In the genomic region with DNA sequence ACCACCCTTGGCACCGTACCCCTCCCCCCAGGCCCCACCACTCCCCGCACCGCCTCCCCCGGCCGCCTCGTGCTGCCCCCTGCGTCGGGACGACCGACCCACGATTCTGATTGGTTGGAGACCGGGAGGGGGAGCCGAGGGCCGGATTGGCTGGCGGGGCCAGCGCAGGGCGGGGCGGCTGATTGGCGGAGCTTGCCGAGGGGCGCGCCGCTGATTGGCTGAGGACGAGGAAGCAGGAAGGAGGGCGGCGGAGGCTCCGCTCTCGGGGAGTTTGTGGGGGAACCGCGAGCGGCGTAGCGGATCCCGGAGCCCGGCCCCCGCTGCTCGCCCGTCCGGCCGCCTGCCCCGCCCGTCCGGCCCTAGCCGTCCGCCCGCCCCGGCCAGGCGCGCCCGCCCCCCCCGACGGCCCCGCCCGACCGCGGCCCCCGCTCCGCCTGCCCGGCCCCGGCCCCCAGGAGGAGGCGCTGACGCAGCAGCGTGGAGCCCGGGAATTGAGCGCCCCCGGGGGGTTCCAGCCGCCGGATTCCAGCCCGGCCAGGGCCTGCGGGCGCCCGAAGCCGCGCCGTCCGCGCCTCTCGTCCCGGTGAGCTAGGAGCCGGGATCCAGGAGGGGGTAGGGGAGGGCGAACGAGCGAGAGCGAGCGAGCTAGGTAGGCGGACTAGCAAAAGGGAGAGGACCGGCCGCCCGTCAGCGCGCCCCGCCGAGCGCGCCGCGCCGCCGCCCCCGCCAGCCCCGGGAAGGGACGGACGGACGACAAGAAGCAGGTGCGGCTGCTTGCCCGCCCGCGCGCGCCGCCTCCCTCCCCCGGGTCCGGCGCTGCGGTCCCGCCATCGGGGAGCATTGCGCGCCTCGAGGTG, we compare ENCODE assay signal across 8 mouse cellular contexts. TPM values are rescaled to one million over a fixed set of nuclear protein-coding genes. Genes with fewer than 3 reads are reported as not detected.
DNase-seq lines count a peak whose midpoint lies in the region; ATAC-seq and TF ChIP-seq lines count a peak whose summit lies in the region.

No protein-coding gene starts in this region.

- no peak overlapping the region for H3K27ac ChIP-seq in ES-E14 (ENCODE audit: insufficient read depth, low read depth, low read length, poor library complexity, severe bottlenecking)
- peak overlapping the region; percentile 87 for H3K27ac ChIP-seq in forebrain, embryonic 15.5 days (replicated peaks)
- H3K27ac ChIP-seq in layer of hippocampus, adult 2 months: peak overlapping the region; percentile 94
- peak overlapping the region; percentile 72; the same call in 1 of the 2 replicates for H3K27ac ChIP-seq in lung, embryonic 14.5 days (ENCODE audit: low read depth)
- H3K27ac ChIP-seq in olfactory bulb, adult 2 months (ENCODE audit: insufficient read depth, low read depth, low read length): peak overlapping the region; percentile 72
- no peak overlapping the region for H3K27ac ChIP-seq in thymus, adult 2 months (ENCODE audit: control insufficient read depth, insufficient read depth, low read length)

- H3K4me2 ChIP-seq in forebrain, embryonic 15.5 days (replicated peaks): peak overlapping the region; percentile 99
- H3K4me2 ChIP-seq in lung, embryonic 14.5 days: peak overlapping the region; percentile 98

- TF ChIP-seq CTCF in layer of hippocampus, adult 2 months (conservative IDR thresholded peaks at IDR 0.05): peak; percentile 35; the same call in 1 of the 2 replicates
- 0 out of 2 replicates have a peak, but pooled peaks have one; percentile 7 for TF ChIP-seq CTCF in lung, embryonic 14.5 days (IDR thresholded peaks at IDR 0.05; ENCODE audit: low read depth)
- TF ChIP-seq CTCF in olfactory bulb, adult 2 months (IDR thresholded peaks at IDR 0.05; ENCODE audit: insufficient read depth, low read depth, low read length): no peak
- no peak for TF ChIP-seq CTCF in thymus, adult 2 months (IDR thresholded peaks at IDR 0.05; ENCODE audit: borderline replicate concordance, control insufficient read depth, extremely low read depth, insufficient read depth, low read length, poor library complexity)

- peak overlapping the region; percentile 85 to 87 for H3K4me3 ChIP-seq in ES-E14 (ENCODE audit: insufficient read depth in 1 of 2, low read depth in 1 of 2, low read length in 2 of 2, poor library complexity in 1 of 2, severe bottlenecking in 1 of 2)
- H3K4me3 ChIP-seq in forebrain, embryonic 15.5 days: peak overlapping the region; percentile 99
- peak overlapping the region; percentile 87 for H3K4me3 ChIP-seq in layer of hippocampus, adult 2 months
- H3K4me3 ChIP-seq in lung, embryonic 14.5 days (ENCODE audit: low read depth, low read length): peak overlapping the region; percentile 87
- peak overlapping the region; percentile 88 for H3K4me3 ChIP-seq in olfactory bulb, adult 2 months (ENCODE audit: insufficient read depth, low read depth, low read length)
- peak overlapping the region; percentile 98 for H3K4me3 ChIP-seq in thymus, adult 2 months (ENCODE audit: control insufficient read depth, insufficient read depth, low read length)

- H3K27me3 ChIP-seq in forebrain, embryonic 15.5 days: peaks cover 35% of the 10 kb centered on the region
- H3K27me3 ChIP-seq in lung, embryonic 14.5 days (ENCODE audit: insufficient read depth, low read length): peaks cover 48% of the 10 kb centered on the region
- H3K27me3 ChIP-seq in thymus, adult 2 months (ENCODE audit: control insufficient read depth, insufficient read depth, low read length): peaks cover 38% of the 10 kb centered on the region

- peak; percentile 88 for DNase-seq in ES-E14 (ENCODE audit: low read depth, low spot score)
- peak; percentile 99 for DNase-seq in cerebellum, adult 11-12 months
- DNase-seq in heart, postnatal 25 days (ENCODE audit: low spot score): peak; percentile 98
- DNase-seq in layer of hippocampus, adult 2 months (ENCODE audit: low spot score in 2 of 2): peak; percentile 98
- DNase-seq in lung, embryonic 14.5 days: peak; percentile 97
- DNase-seq in thymus, adult 2 months: peak; percentile 98

- no peaks in the 10 kb centered on the region for H3K36me3 ChIP-seq in ES-E14 (ENCODE audit: control insufficient read depth, insufficient read depth, low read length, poor library complexity, severe bottlenecking)
- H3K36me3 ChIP-seq in forebrain, embryonic 15.5 days: no peaks in the 10 kb centered on the region
- no peaks in the 10 kb centered on the region for H3K36me3 ChIP-seq in lung, embryonic 14.5 days (ENCODE audit: insufficient read depth)
- no peaks in the 10 kb centered on the region for H3K36me3 ChIP-seq in thymus, adult 2 months (ENCODE audit: control insufficient read depth, insufficient read depth, low read length)

- under 1% methylated on average over 79 of the region's 120 CpGs for WGBS in forebrain, embryonic 15.5 days
- under 1% methylated on average over 102 of the region's 120 CpGs for whole genome bisulfite sequencing in lung, embryonic 14.5 days
- under 1% methylated on average over 111 of the region's 120 CpGs for WGBS in olfactory bulb, adult 2 months
- whole genome bisulfite sequencing in thymus, adult 2 months: under 1% methylated on average over 102 of the region's 120 CpGs

- no peaks in the 10 kb centered on the region for H3K9me3 ChIP-seq in ES-E14 (ENCODE audit: control insufficient read depth, insufficient read depth, low read depth, low read length)
- H3K9me3 ChIP-seq in forebrain, embryonic 15.5 days: no peaks in the 10 kb centered on the region
- H3K9me3 ChIP-seq in lung, embryonic 14.5 days (ENCODE audit: low read depth, low read length): no peaks in the 10 kb centered on the region

- intact Hi-C loops in heart, postnatal 25 days (cut with DNase I): loop anchor here (2.0 kb wide), 1 partner anchor 71 kb away; no protein-coding TSS in a partner anchor

- H3K9ac ChIP-seq in ES-E14 (ENCODE audit: insufficient read depth, low read depth, low read length, poor library complexity, severe bottlenecking): peak overlapping the region; percentile 83
- peak overlapping the region; percentile 87 for H3K9ac ChIP-seq in forebrain, embryonic 15.5 days (replicated peaks)
- H3K9ac ChIP-seq in lung, embryonic 14.5 days: peak overlapping the region; percentile 74

- in situ Hi-C loops in ES-E14 (cut with MboI; ENCODE audit: low sequenced_read_pairs in 2 of 2, unreplicated experiment in 2 of 2): no loop called here

- peak; percentile 46; the same call in 1 of the 2 replicates for TF ChIP-seq POLR2A in olfactory bulb, adult 2 months (IDR thresholded peaks at IDR 0.05; ENCODE audit: insufficient read depth, low read depth, low read length)
- peak; percentile 60 for TF ChIP-seq POLR2A in thymus, adult 2 months (IDR thresholded peaks at IDR 0.05; ENCODE audit: control insufficient read depth, extremely low read depth, insufficient read depth, low read length, poor library complexity)

- peak; percentile 91 for ATAC-seq in forebrain, embryonic 15.5 days (replicated peaks)
- ATAC-seq in lung, embryonic 14.5 days (ENCODE audit: insufficient read depth): peak; percentile 88

- peaks cover 0 to 20% of the 10 kb centered on the region in 2 experiments; a peak in 2 of 4 replicates for H3K4me1 ChIP-seq in ES-E14 (ENCODE audit: control insufficient read depth in 2 of 2, insufficient read depth in 2 of 2, low read length in 2 of 2, poor library complexity in 1 of 2)
- peaks cover 65% of the 10 kb centered on the region for H3K4me1 ChIP-seq in forebrain, embryonic 15.5 days
- peaks cover 22% of the 10 kb centered on the region for H3K4me1 ChIP-seq in lung, embryonic 14.5 days (ENCODE audit: insufficient read depth)
- H3K4me1 ChIP-seq in olfactory bulb, adult 2 months (ENCODE audit: control insufficient read depth, insufficient read depth, low read length): peaks cover 60% of the 10 kb centered on the region
- H3K4me1 ChIP-seq in thymus, adult 2 months (replicated peaks; ENCODE audit: control insufficient read depth, insufficient read depth, low read length): peaks cover 40% of the 10 kb centered on the region

TF ChIP-seq in ES-E14, 5 proteins besides CTCF, POLR2A, EP300 and RAD21:
- 0 out of 2 replicates have a peak, but pooled peaks have one; percentile 53 for TF ChIP-seq CHD2 (IDR thresholded peaks at IDR 0.05; ENCODE audit: low read depth, low read length)
- no peak for TF ChIP-seq ZC3H11A (IDR thresholded peaks at IDR 0.05; ENCODE audit: borderline replicate concordance, low read depth, low read length)
- TF ChIP-seq MAFK (IDR thresholded peaks at IDR 0.05; ENCODE audit: insufficient read depth, low read depth, low read length): no peak

RNA-seq across cellular contexts. Expression of gene Bahd1, which starts 1.2 kb away (rescaled TPM):
- 6.0 and 7.7 TPM in 2 replicates for total RNA-seq in ES-E14 (2012; rRNA removed)
- polyA plus RNA-seq in forebrain, embryonic 15.5 days (2015; fragmentation: Nextera tagmentation; extraction: Ambion mirVana): 6.7 TPM in 2 replicates
- 10 to 100 TPM; 14.7 to 18.2 TPM for total RNA-seq in heart, postnatal 25 days (2021)
- total RNA-seq in layer of hippocampus, adult 2 months (2021): 10 to 100 TPM; 58.6 to 61.1 TPM
- polyA plus RNA-seq in lung, embryonic 14.5 days (2014; fragmentation: Nextera tagmentation; extraction: Ambion mirVana): 0.83 and 0.92 TPM in 2 replicates
- polyA plus RNA-seq in olfactory bulb, adult 2 months (2012; ENCODE audit: insufficient read depth, insufficient read length, low replicate concordance, missing spikeins): not detected in 2 replicates
- polyA plus RNA-seq in thymus, adult 2 months (2012; rRNA removed): 38.7 and 40.0 TPM in 2 replicates

RNA-seq across cellular contexts. Expression of gene Chst14, which starts 24.9 kb away (rescaled TPM):
- 6.1 and 8.3 TPM in 2 replicates for total RNA-seq in ES-E14 (2012; rRNA removed)
- polyA plus RNA-seq in forebrain, embryonic 15.5 days (2015; fragmentation: Nextera tagmentation; extraction: Ambion mirVana): 6.0 and 6.6 TPM in 2 replicates
- total RNA-seq in heart, postnatal 25 days (2021): 1 to 10 TPM; 9.3 to 9.8 TPM
- total RNA-seq in layer of hippocampus, adult 2 months (2021): 1 to 10 TPM; 2.5 to 3.0 TPM
- 39.4 and 40.8 TPM in 2 replicates for polyA plus RNA-seq in lung, embryonic 14.5 days (2014; fragmentation: Nextera tagmentation; extraction: Ambion mirVana)
- not detected in 2 replicates for polyA plus RNA-seq in olfactory bulb, adult 2 months (2012; ENCODE audit: insufficient read depth, insufficient read length, low replicate concordance, missing spikeins)
- polyA plus RNA-seq in thymus, adult 2 months (2012; rRNA removed): 9.0 and 10.3 TPM in 2 replicates

RNA-seq across cellular contexts. Expression of gene Ivd, which starts 39.6 kb away (rescaled TPM):
- 19.6 and 24.9 TPM in 2 replicates for total RNA-seq in ES-E14 (2012; rRNA removed)
- polyA plus RNA-seq in forebrain, embryonic 15.5 days (2015; fragmentation: Nextera tagmentation; extraction: Ambion mirVana): 54.2 and 62.1 TPM in 2 replicates
- 100 to 1,000 TPM; 297 to 304 TPM for total RNA-seq in heart, postnatal 25 days (2021)
- total RNA-seq in layer of hippocampus, adult 2 months (2021): 100 to 1,000 TPM; 117 to 121 TPM
- 56.8 and 66.0 TPM in 2 replicates for polyA plus RNA-seq in lung, embryonic 14.5 days (2014; fragmentation: Nextera tagmentation; extraction: Ambion mirVana)
- polyA plus RNA-seq in olfactory bulb, adult 2 months (2012; ENCODE audit: insufficient read depth, insufficient read length, low replicate concordance, missing spikeins): 83.0 TPM in 1 of 2 replicates, not detected in the other
- 48.3 and 50.6 TPM in 2 replicates for polyA plus RNA-seq in thymus, adult 2 months (2012; rRNA removed)

Comparison
In these comparisons a context has a peak if more than half of its experiments do, and no peak if none do; other contexts are left out.
1. H3K27ac ChIP-seq: peak in forebrain, embryonic 15.5 days (single experiment), layer of hippocampus, adult 2 months (single experiment), lung, embryonic 14.5 days (single experiment) and olfactory bulb, adult 2 months (single experiment); none in ES-E14 (single experiment) and thymus, adult 2 months (single experiment).
2. CTCF ChIP-seq: peak in layer of hippocampus, adult 2 months (single experiment) and lung, embryonic 14.5 days (single experiment); none in olfactory bulb, adult 2 months (single experiment) and thymus, adult 2 months (single experiment).
3. Peak in every context shown above with its lines, with median percentiles within 50 percentile points of each other: DNase-seq, H3K4me3 ChIP-seq and H3K9ac ChIP-seq.